9 mouse cellular contexts compared by ENCODE assay signal in genomic region chr7:28104670-28105069, GRCm38 (mm10). TPM values are rescaled to one million over a fixed set of nuclear protein-coding genes. Genes with fewer than 3 reads are reported as not detected.
A peak's percentile ranks its signal among the peaks of the same experiment; 100 is the strongest.
DNase-seq lines count a peak whose midpoint lies in the region; ATAC-seq lines count a peak whose summit lies in the region.
"Had no signal": no experiment of that assay in that cellular context is flagged by ENCODE, and none has a peak within 500 bp of the region (broad histone marks: within the 10 kb centered on the region; RNA-seq: fewer than 3 reads in every experiment).

No protein-coding gene starts in this region.

- no peaks in the 10 kb centered on the region for H3K36me3 ChIP-seq in forebrain, embryonic 14.5 days (ENCODE audit: control insufficient read depth, insufficient read depth, low read length)
- H3K36me3 ChIP-seq in kidney, embryonic 15.5 days: no peaks in the 10 kb centered on the region
- H3K36me3 ChIP-seq: liver, embryonic 15.5 days had no signal

- no peak overlapping the region for H3K27ac ChIP-seq in forebrain, embryonic 14.5 days (ENCODE audit: low read depth, low read length)
- H3K27ac ChIP-seq in kidney, embryonic 15.5 days: no peak overlapping the region
- H3K27ac ChIP-seq: liver, embryonic 15.5 days had no signal

- H3K4me2 ChIP-seq in forebrain, embryonic 14.5 days (ENCODE audit: low read length): peak overlapping the region; percentile 34; the same call in 1 of the 2 replicates
- H3K4me2 ChIP-seq in kidney, embryonic 15.5 days: peak overlapping the region; percentile 64
- H3K4me2 ChIP-seq: liver, embryonic 15.5 days had no signal

- no peaks in the 10 kb centered on the region for H3K27me3 ChIP-seq in forebrain, embryonic 14.5 days (replicated peaks; ENCODE audit: control insufficient read depth, insufficient read depth, low read length)
- peaks cover 7% of the 10 kb centered on the region; the same call in 1 of the 2 replicates for H3K27me3 ChIP-seq in kidney, embryonic 15.5 days

- no peaks in the 10 kb centered on the region for H3K4me1 ChIP-seq in forebrain, embryonic 14.5 days (ENCODE audit: control insufficient read depth, insufficient read depth, low read length)
- H3K4me1 ChIP-seq in kidney, embryonic 15.5 days: peaks cover 3% of the 10 kb centered on the region; the same call in 1 of the 2 replicates
- H3K4me1 ChIP-seq: liver, embryonic 15.5 days had no signal

- 3% methylated on average over 23 of the region's 23 CpGs for WGBS in forebrain, embryonic 14.5 days
- 9% methylated on average over 23 of the region's 23 CpGs for WGBS in kidney, embryonic 15.5 days

- H3K9me3 ChIP-seq in forebrain, embryonic 14.5 days (replicated peaks; ENCODE audit: control insufficient read depth, low read length): no peaks in the 10 kb centered on the region
- 0 out of 2 replicates have a peak, but pooled peaks cover under 1% of the 10 kb centered on the region for H3K9me3 ChIP-seq in kidney, embryonic 15.5 days (replicated peaks)
- H3K9me3 ChIP-seq: liver, embryonic 15.5 days had no signal

- peak overlapping the region; percentile 29; the same call in 1 of the 2 replicates for H3K9ac ChIP-seq in forebrain, embryonic 14.5 days (ENCODE audit: low read length)
- H3K9ac ChIP-seq in kidney, embryonic 15.5 days: 0 out of 2 replicates have a peak overlapping the region, but pooled peaks have one; percentile 10
- H3K9ac ChIP-seq: liver, embryonic 15.5 days had no signal

- DNase-seq in spleen, postnatal 4 days (ENCODE audit: low spot score in 2 of 2): peak; percentile 8 to 52
- DNase-seq in spleen, postnatal 36 days (ENCODE audit: low spot score in 2 of 2): no peak
- peak; percentile 30 for DNase-seq in forebrain, embryonic 14.5 days (ENCODE audit: low spot score)
- peak; percentile 71 to 82 for DNase-seq in lung, postnatal 4 days
- no peak for DNase-seq in gastrocnemius, postnatal 4 days (ENCODE audit: low spot score in 2 of 2)
- DNase-seq in spleen, adult 18-20 months: no peak

- H3K4me3 ChIP-seq in forebrain, embryonic 14.5 days (ENCODE audit: low read depth, low read length): no peak overlapping the region
- peak overlapping the region; percentile 29 for H3K4me3 ChIP-seq in kidney, embryonic 15.5 days (replicated peaks)
- H3K4me3 ChIP-seq: liver, embryonic 15.5 days had no signal

- ATAC-seq in forebrain, embryonic 14.5 days: no peak
- peak; percentile 64; the same call in 1 of the 2 replicates for ATAC-seq in kidney, embryonic 15.5 days (replicated peaks; ENCODE audit: low FRiP score)
- no peak for ATAC-seq in inflammation-experienced regulatory T-cells, adult 6 months

RNA-seq across cellular contexts. Expression of gene 9530053A07Rik, which starts 24.6 kb away (rescaled TPM):
- 0.03 and 0.09 TPM in 2 replicates for polyA plus RNA-seq in forebrain, embryonic 14.5 days (2014; fragmentation: Nextera tagmentation; extraction: Ambion mirVana)
- 0.03 TPM in 1 of 2 replicates, not detected in the other for polyA plus RNA-seq in kidney, embryonic 15.5 days (2015; fragmentation: Nextera tagmentation; extraction: Ambion mirVana)
- not detected for total RNA-seq in gastrocnemius, postnatal 4 days (2021)
- not detected for polyA plus RNA-seq in inflammation-experienced regulatory T-cells, adult 6 months (2017; shearing (Covaris generic))
- polyA plus RNA-seq: liver, embryonic 15.5 days had no signal

RNA-seq across cellular contexts. Expression of gene Fcgbp, which starts 33.6 kb away (rescaled TPM):
- polyA plus RNA-seq in forebrain, embryonic 14.5 days (2014; fragmentation: Nextera tagmentation; extraction: Ambion mirVana): 0.20 and 0.28 TPM in 2 replicates
- 0.58 and 3.3 TPM in 2 replicates for polyA plus RNA-seq in kidney, embryonic 15.5 days (2015; fragmentation: Nextera tagmentation; extraction: Ambion mirVana)
- total RNA-seq in gastrocnemius, postnatal 4 days (2021): under 1 TPM in 1 of 2 experiments, not detected in 1; 0.05 TPM
- not detected for polyA plus RNA-seq in inflammation-experienced regulatory T-cells, adult 6 months (2017; shearing (Covaris generic))

RNA-seq across cellular contexts. Expression of gene Psmc4, which starts 54.8 kb away (rescaled TPM):
- 380 and 381 TPM in 2 replicates for polyA plus RNA-seq in forebrain, embryonic 14.5 days (2014; fragmentation: Nextera tagmentation; extraction: Ambion mirVana)
- 299 and 310 TPM in 2 replicates for polyA plus RNA-seq in kidney, embryonic 15.5 days (2015; fragmentation: Nextera tagmentation; extraction: Ambion mirVana)
- 100 to 1,000 TPM; 129 to 150 TPM for total RNA-seq in gastrocnemius, postnatal 4 days (2021)
- polyA plus RNA-seq in inflammation-experienced regulatory T-cells, adult 6 months (2017; shearing (Covaris generic)): 100 to 1,000 TPM; 176 to 203 (median 189) TPM

Comparison
In these comparisons a context has a peak if more than half of its experiments do, and no peak if none do; other contexts are left out.
1. DNase-seq: peak in spleen, postnatal 4 days (2 of 2), forebrain, embryonic 14.5 days (single experiment) and lung, postnatal 4 days (2 of 2); none in spleen, postnatal 36 days (0 of 2), gastrocnemius, postnatal 4 days (0 of 2) and spleen, adult 18-20 months (0 of 2).